Mouse (Mus musculus): ENCODE measurements around the gene Zfp626. TPM values are rescaled to one million over a fixed set of nuclear protein-coding genes. Genes with fewer than 3 reads are reported as not detected.
"Not testable (repeated sequence)": the region's sequence is repeated elsewhere in the genome, so short reads cannot be mapped to it uniquely, and the experiment has no call there.

Zfp626 gene
- polyA plus RNA-seq, 1 experiment = 0.80 TPM

GRCm38 (mm10) chr7:27859301-27860251 is 52.6 kb downstream of the Zfp626 start:
- no peak for TF ChIP-seq SRF (IDR thresholded peaks at IDR 0.05; ENCODE audit: control insufficient read depth, insufficient read length, low read depth)
- no peak for TF ChIP-seq MYOG (IDR thresholded peaks at IDR 0.05; ENCODE audit: control insufficient read depth in 1 of 3, insufficient read depth in 1 of 3, insufficient read length in 2 of 3, low read depth in 2 of 3)
- no peak for TF ChIP-seq TCF3 (IDR thresholded peaks at IDR 0.05; ENCODE audit: insufficient read length, low read depth)
- no peak for TF ChIP-seq MYOD1 (IDR thresholded peaks at IDR 0.05; ENCODE audit: control insufficient read depth in 1 of 3, insufficient read length in 2 of 3, low read depth in 2 of 3)
- no peak for TF ChIP-seq POLR2AphosphoS2 (IDR thresholded peaks at IDR 0.05; ENCODE audit: insufficient read length, low read depth)
- no peak for TF ChIP-seq TCF12 (IDR thresholded peaks at IDR 0.05; ENCODE audit: insufficient read depth, poor library complexity, severe bottlenecking)
- TF ChIP-seq MAX (IDR thresholded peaks at IDR 0.05; ENCODE audit: low read depth) = no peak
- no peak for TF ChIP-seq USF1 (IDR thresholded peaks at IDR 0.05; ENCODE audit: low read depth)
- peak overlapping the region; percentile 61 for H3ac ChIP-seq (ENCODE audit: control insufficient read depth, insufficient read length)
- peak overlapping the region; percentile 97 for H3K4me2 ChIP-seq (ENCODE audit: low read depth)
- H3K79me2 ChIP-seq (ENCODE audit: control insufficient read depth, insufficient read depth) = no peaks in the 10 kb centered on the region
- H3K36me3 ChIP-seq (ENCODE audit: control insufficient read depth, insufficient read depth) = no peaks in the 10 kb centered on the region
- H3K27me3 ChIP-seq (ENCODE audit: control insufficient read depth, insufficient read depth, insufficient read length) = no peaks in the 10 kb centered on the region
- peak overlapping the region; percentile 66 for H3K4me3 ChIP-seq

GRCm38 (mm10) chr7:27860396-27861235 is 53.6 kb downstream of the Zfp626 start:
- Histone ChIP-seq H3K36me3 (ENCODE audit: control insufficient read depth, insufficient read depth) (no peaks in the 10 kb centered on the region), H3K4me2 (ENCODE audit: low read depth) (peak overlapping the region; percentile 97), H3ac (ENCODE audit: control insufficient read depth, insufficient read length) (peak overlapping the region; percentile 61), H3K27me3 (ENCODE audit: control insufficient read depth, insufficient read depth, insufficient read length) (no peaks in the 10 kb centered on the region), H3K79me2 (ENCODE audit: control insufficient read depth, insufficient read depth) (no peaks in the 10 kb centered on the region), H3K4me3 (peak overlapping the region; percentile 66)
- TF ChIP-seq USF1 (IDR thresholded peaks at IDR 0.05; ENCODE audit: low read depth) (no peak), POLR2AphosphoS2 (IDR thresholded peaks at IDR 0.05; ENCODE audit: insufficient read length, low read depth) (peak; percentile 67), POLR2A (IDR thresholded peaks at IDR 0.05; ENCODE audit: insufficient read length, low read depth) (peak; percentile 69)

- not testable (repeated sequence) for H3K4me3 ChIP-seq; H3ac ChIP-seq (ENCODE audit: control insufficient read depth, insufficient read length); H3K79me2 ChIP-seq (ENCODE audit: control insufficient read depth, insufficient read depth); H3K4me2 ChIP-seq (ENCODE audit: low read depth); H3K27me3 ChIP-seq (ENCODE audit: control insufficient read depth, insufficient read depth, insufficient read length); H3K36me3 ChIP-seq (ENCODE audit: control insufficient read depth, insufficient read depth)
These were observed 55.6 kb downstream of the Zfp626 start for GRCm38 (mm10) chr7:27862578-27862977.

Other genes starting within 250 kb of the Zfp626 start
- gene Akt2, start 215.6 kb upstream of the Zfp626 start, polyA plus RNA-seq (2012; fragmentation: generic; extraction: Trizol) = 343 TPM
- gene Ttc9b, start 153.3 kb upstream of the Zfp626 start, polyA plus RNA-seq (2012; fragmentation: generic; extraction: Trizol) = 0.20 TPM
- gene Map3k10, start 132.6 kb upstream of the Zfp626 start, polyA plus RNA-seq (2012; fragmentation: generic; extraction: Trizol) = 39.4 TPM
- gene Zfp607b, start 117.9 kb upstream of the Zfp626 start, polyA plus RNA-seq (2012; fragmentation: generic; extraction: Trizol) = 1.7 TPM
- gene Zfp60, start 75.8 kb upstream of the Zfp626 start, polyA plus RNA-seq (2012; fragmentation: generic; extraction: Trizol) = 2.0 TPM
- gene Zfp59, start 31.4 kb downstream of the Zfp626 start, polyA plus RNA-seq (2012; fragmentation: generic; extraction: Trizol) = 1.2 TPM
- 0.65 TPM for gene Zfp607a, start 50.3 kb downstream of the Zfp626 start, polyA plus RNA-seq (2012; fragmentation: generic; extraction: Trizol)
- gene Zfp974, start 122.3 kb downstream of the Zfp626 start, polyA plus RNA-seq (2012; fragmentation: generic; extraction: Trizol) = 2.5 TPM
- gene Zfp780b, start 172.0 kb downstream of the Zfp626 start, polyA plus RNA-seq (2012; fragmentation: generic; extraction: Trizol) = 1.2 TPM
- 0.20 TPM for gene Zfp850, start 206.9 kb downstream of the Zfp626 start, polyA plus RNA-seq (2012; fragmentation: generic; extraction: Trizol)
- gene Psmc4, start 242.9 kb downstream of the Zfp626 start, polyA plus RNA-seq (2012; fragmentation: generic; extraction: Trizol) = 268 TPM

Measured in myocyte (in vitro differentiated cells).